Mouse (Mus musculus) CH12.LX (cell line): ENCODE measurements at regions not wholly inside any gene's neighbourhood (a gene's known extent, or its start where the extent isn't known, plus 50 kb on each side); places are given as distances from the start of the nearest gene placed in this dataset.

Source experiments
- CTCF ChIP-seq, 2 experiments: IDR thresholded peaks in 1 of 2; conservative IDR thresholded peaks in 1 of 2; 2 replicates each; pipeline ENCODE4 v1.5.1; 2011 to 2012; ENCODE audit warnings: low read depth in 2 of 2, low read length in 2 of 2, improper control_type of control experiment in 1 of 2, inconsistent platforms in 1 of 2, mild to moderate bottlenecking in 1 of 2, moderate library complexity in 1 of 2
- EP300 ChIP-seq: IDR thresholded peaks from 2 replicates; pipeline ENCODE4 v1.6.1; 2011; ENCODE audit warnings: low read length, improper control_type of control experiment
- JUND ChIP-seq: conservative IDR thresholded peaks from 2 replicates; pipeline ENCODE4 v1.6.1; 2011; ENCODE audit warnings: low read depth, low read length, improper control_type of control experiment
- KAT2A ChIP-seq: IDR thresholded peaks from 2 replicates; pipeline ENCODE4 v1.6.1; 2012; ENCODE audit warnings: low read length, improper control_type of control experiment, inconsistent platforms; ENCODE audit not compliant: insufficient replicate concordance
- MAX ChIP-seq: IDR thresholded peaks from 2 replicates; pipeline ENCODE4 v1.6.1; 2011; ENCODE audit warnings: low read length, improper control_type of control experiment
- MAZ ChIP-seq: IDR thresholded peaks from 2 replicates; pipeline ENCODE4 v1.6.1; 2012; ENCODE audit warnings: low read depth, mild to moderate bottlenecking, inconsistent platforms, low read length, improper control_type of control experiment, moderate library complexity
- POLR2A ChIP-seq: IDR thresholded peaks from 2 replicates; pipeline ENCODE4 v1.6.1; 2011; ENCODE audit warnings: low read depth, mild to moderate bottlenecking, improper control_type of control experiment, low read length
- SIN3A ChIP-seq: IDR thresholded peaks from 2 replicates; pipeline ENCODE4 v1.6.1; 2012; ENCODE audit warnings: low read length, improper control_type of control experiment, inconsistent platforms
- TCF12 ChIP-seq: IDR thresholded peaks from 2 replicates; pipeline ENCODE4 v1.6.1; 2014; ENCODE audit warnings: low read depth, mild to moderate bottlenecking, inconsistent platforms, low read length, improper control_type of control experiment
- USF1 ChIP-seq: IDR thresholded peaks from 2 replicates; pipeline ENCODE4 v1.6.1; 2014; ENCODE audit warnings: low read depth, mild to moderate bottlenecking, inconsistent platforms, low read length, improper control_type of control experiment

- TF ChIP-seq MAX (no peak), EP300 (no peak), CTCF (conservative IDR thresholded peaks at IDR 0.05 in 1 of 2, IDR thresholded peaks at IDR 0.05 in 1 of 2; ENCODE audit: low read depth in 2 of 2, low read length in 2 of 2) (no peak), POLR2A (no peak), KAT2A (no peak), TCF12 (no peak), SIN3A (no peak), USF1 (no peak), JUND (no peak), MAZ (no peak)
Measured at GRCm38 (mm10) chr7:36071774-36072173, 269.0 kb upstream of the Zfp507 start.
